Mouse (Mus musculus): ENCODE data around the gene Zfp414.

Zfp414 gene

GRCm38 (mm10) chr17:33645073-33645472, 16.2 kb downstream of the Zfp414 start:
- no peak for DNase-seq (ENCODE audit: extremely low spot score, low read depth, low spot score)

DNA sequence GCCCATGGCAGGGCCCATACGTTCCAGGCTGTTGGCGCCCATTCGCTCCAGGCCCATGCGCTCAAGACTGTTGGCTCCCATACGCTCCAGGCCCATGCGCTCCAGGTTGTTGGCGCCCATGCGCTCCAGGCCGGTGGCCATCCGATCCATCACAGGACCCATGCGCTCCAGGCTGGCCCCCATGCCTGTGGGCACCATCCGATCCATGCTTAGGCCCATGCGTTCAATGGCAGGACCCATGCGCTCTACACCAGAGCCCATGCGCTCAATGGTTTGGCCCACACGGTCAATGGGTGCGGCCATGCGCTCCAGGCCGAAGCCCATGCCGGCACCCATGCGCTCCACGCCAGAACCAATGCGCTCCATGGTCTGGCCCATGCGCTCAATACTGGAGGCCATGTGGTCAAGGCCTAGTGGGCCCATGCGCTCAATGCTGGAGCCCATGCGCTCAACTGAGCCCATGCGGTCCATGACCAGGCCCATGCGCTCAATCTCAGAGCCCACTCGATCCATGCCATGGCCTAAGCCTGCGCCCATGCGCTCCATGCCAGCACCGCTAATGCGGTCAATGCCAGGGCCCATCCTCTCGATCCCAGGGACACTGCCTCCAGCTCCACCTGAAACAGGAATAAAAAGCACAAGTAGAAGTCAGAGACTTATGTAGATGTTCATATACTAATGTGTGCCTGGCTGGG, 21.0 kb downstream of the Zfp414 start:
- no peak for DNase-seq (ENCODE audit: extremely low spot score, low read depth, low spot score)

- no peak for DNase-seq (ENCODE audit: extremely low spot score, low read depth, low spot score)
These were observed 37.9 kb downstream of the Zfp414 start for GRCm38 (mm10) chr17:33666813-33667212.

DNA sequence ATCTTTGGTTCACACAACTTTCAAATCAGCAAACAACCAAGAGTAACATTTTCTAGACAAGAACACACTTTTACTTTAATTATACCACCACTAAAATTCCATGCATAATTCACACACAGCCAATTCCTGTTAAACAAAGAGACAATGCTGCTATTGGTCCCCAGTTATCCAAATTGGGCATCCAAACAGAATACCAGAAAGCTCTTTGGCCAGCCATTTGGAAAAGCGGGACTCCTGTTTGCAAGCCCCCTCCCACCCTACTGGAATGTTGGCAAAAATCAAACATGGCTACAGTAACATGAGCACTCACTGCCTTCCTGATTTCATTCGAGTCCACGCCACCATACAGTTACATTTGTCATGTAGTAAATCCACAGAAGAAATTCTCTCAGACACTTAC, 40.8 kb downstream of the Zfp414 start:
- DNase-seq (ENCODE audit: extremely low spot score, low read depth, low spot score): no peak

GRCm38 (mm10) chr17:33673837-33674236, 44.9 kb downstream of the Zfp414 start:
- DNase-seq (ENCODE audit: extremely low spot score, low read depth, low spot score): no peak

DNA sequence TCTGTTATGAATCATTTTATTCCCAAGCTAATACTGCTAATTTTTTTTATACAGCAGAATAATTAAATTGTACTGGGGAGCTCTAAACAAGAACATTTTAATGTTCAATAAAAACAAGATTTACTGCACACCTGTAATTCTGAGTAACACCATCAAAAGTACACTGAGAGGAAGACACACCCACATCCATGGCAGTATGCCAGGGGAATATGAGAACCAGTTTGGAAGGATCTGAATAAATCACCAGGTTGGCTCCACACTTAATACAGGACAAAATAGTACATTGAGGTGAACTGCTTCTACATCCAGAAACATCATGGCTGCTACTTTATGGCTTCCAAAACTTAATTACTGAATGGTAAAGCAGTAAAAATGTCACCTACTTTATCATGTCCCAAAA, 46.6 kb downstream of the Zfp414 start:
- no peak for DNase-seq (ENCODE audit: extremely low spot score, low read depth, low spot score)

DNA sequence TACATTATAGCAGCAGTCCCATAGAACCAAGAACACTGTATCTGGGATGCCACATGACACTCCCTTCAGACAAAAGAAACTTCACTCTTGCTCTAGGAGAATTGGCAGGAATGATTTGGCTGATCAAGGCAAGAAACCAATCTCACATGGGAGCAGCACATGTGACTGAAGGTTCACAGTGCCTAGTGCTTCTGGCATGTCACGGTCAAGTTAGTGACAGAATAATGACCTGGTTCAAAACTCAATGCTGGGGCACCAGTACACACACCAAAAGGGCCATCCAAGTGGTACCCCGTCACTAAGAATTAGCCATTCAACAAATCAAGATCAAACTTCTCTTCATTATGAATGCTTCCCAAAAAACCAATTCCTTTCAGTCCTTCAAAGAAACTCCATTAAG, 47.2 kb downstream of the Zfp414 start:
- DNase-seq (ENCODE audit: extremely low spot score, low read depth, low spot score): no peak

GRCm38 (mm10) chr17:33678771-33679170, 49.9 kb downstream of the Zfp414 start:
- DNase-seq (ENCODE audit: extremely low spot score, low read depth, low spot score): no peak
